Mouse (Mus musculus): ENCODE measurements at regions not wholly inside any gene's neighbourhood (a gene's known extent, or its start where the extent isn't known, plus 50 kb on each side); places are given as distances from the start of the nearest gene placed in this dataset.
A peak's percentile ranks its signal among the peaks of the same experiment; 100 is the strongest.

DNA sequence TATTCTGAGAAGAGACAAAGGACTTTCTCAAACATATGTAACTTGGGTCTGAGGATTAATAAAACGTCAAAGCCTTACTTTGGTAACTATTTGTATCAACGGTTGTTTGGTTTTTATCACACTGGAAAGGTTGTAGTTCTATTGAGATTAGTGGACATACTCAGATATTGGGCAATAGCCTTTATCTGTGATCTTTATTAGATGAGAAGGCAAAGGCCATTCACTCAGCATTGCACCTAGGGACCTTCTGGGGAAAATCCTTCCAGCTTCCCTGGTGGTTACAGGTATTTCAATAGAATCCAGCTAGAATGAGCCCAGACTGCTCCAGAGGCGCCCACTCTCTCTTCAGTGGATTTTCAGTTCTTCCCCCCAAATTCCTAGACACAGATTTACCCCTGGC lies 89.6 kb upstream of the Ednrb start:
- no peak overlapping the region for H3K27ac ChIP-seq
- H3K9me3 ChIP-seq (replicated peaks): no peaks in the 10 kb centered on the region
- no peaks in the 10 kb centered on the region for H3K4me1 ChIP-seq
- no peaks in the 10 kb centered on the region for H3K27me3 ChIP-seq (ENCODE audit: low read depth, poor library complexity, severe bottlenecking)
- H3K36me3 ChIP-seq: no peaks in the 10 kb centered on the region
- no peak overlapping the region for H3K4me3 ChIP-seq
- DNase-seq (ENCODE audit: low spot score): no peak
- 94% methylated on average over 3 of the region's 3 CpGs for WGBS

DNA sequence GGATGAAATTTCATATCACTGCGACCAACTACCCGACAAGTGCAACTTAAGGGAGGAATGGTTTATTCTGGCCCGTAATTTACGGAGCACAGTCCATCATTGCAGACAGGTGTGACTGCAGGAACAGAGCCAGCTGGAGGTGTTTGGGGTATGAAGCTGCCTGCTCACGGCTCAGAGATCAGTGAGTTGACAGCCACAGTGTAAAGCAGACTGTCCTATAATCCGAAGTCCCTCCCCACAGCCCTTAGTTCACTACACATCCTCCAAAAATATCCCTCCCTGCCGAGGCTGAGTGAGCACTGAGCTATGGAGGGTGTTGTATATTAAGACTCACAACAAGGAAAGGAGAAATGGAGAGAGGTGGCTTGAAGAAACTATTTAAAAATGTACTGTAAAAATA lies 88.0 kb upstream of the Ednrb start:
- H3K4me1 ChIP-seq: no peaks in the 10 kb centered on the region
- no peaks in the 10 kb centered on the region for H3K27me3 ChIP-seq (ENCODE audit: low read depth, poor library complexity, severe bottlenecking)
- H3K36me3 ChIP-seq: no peaks in the 10 kb centered on the region
- no peak for DNase-seq (ENCODE audit: low spot score)
- WGBS: 82% methylated on average over 7 of the region's 7 CpGs
- no peak overlapping the region for H3K4me3 ChIP-seq
- no peaks in the 10 kb centered on the region for H3K9me3 ChIP-seq (replicated peaks)
- H3K27ac ChIP-seq: no peak overlapping the region

DNA sequence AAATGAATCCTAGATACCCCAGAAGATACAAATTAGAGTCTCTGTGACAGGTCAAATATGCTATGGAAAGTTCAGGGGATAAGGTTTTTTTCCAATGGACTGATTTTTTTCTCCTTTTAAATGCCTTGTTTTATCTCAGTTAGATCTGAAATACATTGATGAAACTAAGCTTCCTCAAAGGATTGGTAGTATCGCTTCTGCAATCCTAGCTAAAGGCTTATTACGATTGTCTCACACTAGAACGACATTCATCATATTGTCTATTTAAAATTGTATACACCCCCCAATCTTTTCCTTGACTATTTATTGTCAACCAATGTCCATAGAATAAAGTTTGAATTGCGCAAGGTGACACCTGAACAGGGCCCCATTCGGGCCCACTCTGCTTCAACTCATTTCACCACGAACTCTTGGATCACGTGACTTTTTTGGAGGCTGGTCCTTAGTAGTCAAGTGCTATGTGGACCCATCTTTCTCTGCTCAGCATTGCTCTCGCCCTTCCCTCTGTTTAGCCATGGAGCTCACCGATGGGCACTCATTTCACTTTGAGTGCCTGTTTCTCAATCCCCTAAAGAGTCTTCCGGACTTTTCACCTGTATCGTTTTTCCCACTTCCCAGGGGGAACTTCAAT lies 85.6 kb upstream of the Ednrb start:
- no peaks in the 10 kb centered on the region for H3K9me3 ChIP-seq (replicated peaks)
- no peaks in the 10 kb centered on the region for H3K27me3 ChIP-seq (ENCODE audit: low read depth, poor library complexity, severe bottlenecking)
- 94% methylated on average over 11 of the region's 11 CpGs for WGBS
- no peak overlapping the region for H3K4me3 ChIP-seq
- H3K36me3 ChIP-seq: no peaks in the 10 kb centered on the region
- no peak for DNase-seq (ENCODE audit: low spot score)
- H3K27ac ChIP-seq: no peak overlapping the region
- H3K4me1 ChIP-seq: no peaks in the 10 kb centered on the region

DNA sequence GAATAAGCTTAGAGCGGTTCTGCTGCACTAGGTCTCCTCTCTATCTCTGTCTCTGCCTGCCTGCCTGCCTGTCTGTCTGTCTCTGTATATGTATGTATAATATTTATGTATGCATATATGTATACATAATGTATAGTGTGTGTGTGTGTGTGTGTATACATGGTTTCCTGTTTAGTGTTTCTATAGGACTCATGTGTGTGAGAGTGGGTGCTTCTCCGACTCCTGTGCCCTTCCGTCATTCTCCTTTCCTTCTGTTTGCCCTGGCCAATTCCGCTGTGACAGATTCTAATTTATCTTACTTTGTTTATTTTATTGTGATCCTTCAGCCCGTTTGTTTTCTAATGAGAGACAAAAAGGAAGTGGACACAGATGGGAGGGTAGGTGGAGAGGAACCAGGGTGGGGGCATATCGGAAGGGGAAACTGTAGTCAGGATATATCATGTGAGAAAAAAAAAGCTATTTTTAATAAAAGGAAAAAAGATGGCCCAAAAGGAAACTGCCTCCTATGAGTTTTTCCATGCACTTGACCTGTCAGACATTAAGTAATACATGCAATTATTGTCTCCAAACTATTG lies 85.0 kb upstream of the Ednrb start:
- 77% methylated on average over 6 of the region's 6 CpGs for whole genome bisulfite sequencing
- Histone ChIP-seq H3K27me3 (ENCODE audit: low read depth, poor library complexity, severe bottlenecking) (no peaks in the 10 kb centered on the region), H3K27ac (no peak overlapping the region), H3K4me1 (no peaks in the 10 kb centered on the region), H3K36me3 (no peaks in the 10 kb centered on the region), H3K9me3 (replicated peaks) (no peaks in the 10 kb centered on the region), H3K4me3 (no peak overlapping the region)
- DNase-seq (ENCODE audit: low spot score): no peak

DNA sequence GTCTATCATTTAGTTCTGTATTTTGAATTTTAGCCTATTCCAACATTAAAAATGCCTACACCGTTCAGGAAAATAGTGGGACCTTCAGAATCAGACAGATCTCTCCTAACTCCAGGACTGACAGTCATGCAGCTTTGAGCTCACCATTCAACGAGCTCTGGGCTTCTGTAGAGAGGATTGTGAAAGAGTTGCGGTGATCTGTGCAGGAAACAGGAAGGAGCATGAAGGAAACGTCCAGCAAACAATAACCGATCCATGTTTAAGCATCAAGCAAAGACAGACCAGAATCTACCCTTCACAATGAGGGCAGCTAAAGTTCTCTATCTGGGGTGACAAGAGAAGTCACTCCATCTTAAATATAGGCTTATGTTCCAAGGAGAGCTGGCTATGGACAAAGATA lies 76.0 kb upstream of the Ednrb start:
- no peak overlapping the region for H3K4me3 ChIP-seq
- no peaks in the 10 kb centered on the region for H3K36me3 ChIP-seq
- H3K9me3 ChIP-seq (replicated peaks): no peaks in the 10 kb centered on the region
- no peak overlapping the region for H3K27ac ChIP-seq
- 83% methylated on average over 5 of the region's 5 CpGs for WGBS
- no peaks in the 10 kb centered on the region for H3K4me1 ChIP-seq
- DNase-seq (ENCODE audit: low spot score): no peak
- no peaks in the 10 kb centered on the region for H3K27me3 ChIP-seq (ENCODE audit: low read depth, poor library complexity, severe bottlenecking)

DNA sequence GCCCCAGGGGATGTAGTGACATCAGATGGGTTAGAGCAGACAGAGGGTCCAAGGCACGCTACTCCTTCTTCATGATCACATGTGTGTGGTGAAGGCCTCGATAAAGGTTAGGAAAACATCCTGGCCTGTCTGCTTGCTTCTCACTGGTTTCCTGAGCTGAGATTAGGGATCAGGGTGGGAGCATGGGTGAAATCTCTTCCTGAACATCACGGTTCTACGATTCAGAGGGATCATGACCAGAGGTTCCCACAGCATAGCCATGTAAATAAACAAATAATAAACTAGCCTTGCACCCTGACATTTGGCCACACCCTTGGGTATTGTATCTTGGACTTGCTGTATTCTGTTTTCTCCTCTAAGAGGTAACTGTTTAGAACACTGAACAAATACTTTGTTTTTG lies 75.2 kb upstream of the Ednrb start:
- no peaks in the 10 kb centered on the region for H3K9me3 ChIP-seq (replicated peaks)
- DNase-seq (ENCODE audit: low spot score): no peak

DNA sequence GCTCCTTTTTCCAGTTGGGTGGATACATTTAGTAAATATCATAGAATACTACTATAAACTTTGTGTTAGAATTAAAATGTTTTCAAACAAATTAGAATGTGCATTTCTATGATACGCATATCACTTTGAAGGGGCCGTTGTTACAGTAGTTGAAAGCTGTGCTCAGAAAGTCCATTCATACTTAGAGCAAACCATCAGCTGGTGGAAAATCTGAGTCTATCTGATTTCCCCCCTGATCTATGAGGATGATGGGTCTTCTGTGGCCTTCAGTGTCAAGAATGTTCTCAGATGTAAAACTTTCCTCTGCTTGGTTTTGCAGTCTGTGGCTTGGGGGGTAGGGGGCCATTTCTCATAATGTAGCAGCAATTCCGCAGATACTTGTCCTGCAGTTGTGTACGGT lies 69.3 kb upstream of the Ednrb start:
- Histone ChIP-seq H3K27ac (no peak overlapping the region), H3K9me3 (replicated peaks) (no peaks in the 10 kb centered on the region), H3K27me3 (ENCODE audit: low read depth, poor library complexity, severe bottlenecking) (no peaks in the 10 kb centered on the region), H3K4me3 (no peak overlapping the region), H3K4me1 (no peaks in the 10 kb centered on the region), H3K36me3 (no peaks in the 10 kb centered on the region)
- WGBS: 95% methylated on average over 4 of the region's 4 CpGs
- no peak for DNase-seq (ENCODE audit: low spot score)

More for the DNA sequence above, 75.2 kb upstream of the Ednrb start:
- H3K36me3 ChIP-seq: no peaks in the 10 kb centered on the region
- no peak overlapping the region for H3K27ac ChIP-seq
- no peaks in the 10 kb centered on the region for H3K27me3 ChIP-seq (ENCODE audit: low read depth, poor library complexity, severe bottlenecking)
- no peak overlapping the region for H3K4me3 ChIP-seq
- H3K4me1 ChIP-seq: no peaks in the 10 kb centered on the region
- WGBS: 81% methylated on average over 4 of the region's 4 CpGs

DNA sequence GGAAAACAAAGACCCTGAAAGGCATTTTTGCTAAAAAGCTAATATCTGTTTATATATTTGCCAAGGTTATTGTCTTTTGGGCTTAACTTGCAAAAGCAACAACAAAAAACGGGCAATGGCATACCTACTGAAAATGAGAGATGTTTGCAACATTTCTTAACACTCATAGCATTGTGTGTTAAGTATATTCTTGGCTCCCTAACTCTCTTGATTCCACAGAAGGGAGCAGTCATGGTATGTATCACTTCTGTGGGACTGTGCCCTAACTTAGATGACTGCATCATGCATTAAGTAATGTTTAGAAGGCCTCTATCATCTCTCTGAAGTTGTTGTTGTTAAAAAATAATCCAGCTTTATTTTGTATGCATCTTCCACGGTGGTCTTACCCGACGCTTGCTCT lies 67.5 kb upstream of the Ednrb start:
- Histone ChIP-seq H3K4me3 (no peak overlapping the region), H3K9me3 (replicated peaks) (no peaks in the 10 kb centered on the region), H3K4me1 (no peaks in the 10 kb centered on the region), H3K36me3 (no peaks in the 10 kb centered on the region), H3K27ac (no peak overlapping the region), H3K27me3 (ENCODE audit: low read depth, poor library complexity, severe bottlenecking) (no peaks in the 10 kb centered on the region)
- 89% methylated on average over 4 of the region's 4 CpGs for WGBS
- DNase-seq (ENCODE audit: low spot score): no peak

DNA sequence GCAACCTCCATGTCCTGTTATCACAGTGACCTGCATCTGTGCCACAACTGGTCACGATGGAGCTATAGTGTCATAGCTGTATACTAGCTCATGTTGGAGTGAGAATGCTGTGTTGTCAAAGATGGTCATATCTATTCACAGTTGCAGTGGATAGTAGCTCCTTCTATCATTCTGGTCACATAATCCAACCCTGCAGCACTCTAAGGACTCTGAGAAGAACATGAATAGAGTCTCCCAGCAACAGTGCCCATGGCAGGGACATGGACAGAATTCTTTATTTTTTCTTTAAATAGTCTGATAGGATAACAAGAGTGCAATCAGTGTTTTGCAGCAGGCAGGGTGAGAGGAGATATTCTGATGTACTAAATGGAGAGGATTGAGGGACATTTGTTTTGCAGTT lies 67.1 kb upstream of the Ednrb start:
- WGBS: 93% methylated on average over 1 of the region's 1 CpGs
- no peaks in the 10 kb centered on the region for H3K27me3 ChIP-seq (ENCODE audit: low read depth, poor library complexity, severe bottlenecking)
- H3K9me3 ChIP-seq (replicated peaks): no peaks in the 10 kb centered on the region
- H3K27ac ChIP-seq: no peak overlapping the region
- H3K4me1 ChIP-seq: no peaks in the 10 kb centered on the region
- DNase-seq (ENCODE audit: low spot score): no peak
- H3K4me3 ChIP-seq: no peak overlapping the region
- no peaks in the 10 kb centered on the region for H3K36me3 ChIP-seq

DNA sequence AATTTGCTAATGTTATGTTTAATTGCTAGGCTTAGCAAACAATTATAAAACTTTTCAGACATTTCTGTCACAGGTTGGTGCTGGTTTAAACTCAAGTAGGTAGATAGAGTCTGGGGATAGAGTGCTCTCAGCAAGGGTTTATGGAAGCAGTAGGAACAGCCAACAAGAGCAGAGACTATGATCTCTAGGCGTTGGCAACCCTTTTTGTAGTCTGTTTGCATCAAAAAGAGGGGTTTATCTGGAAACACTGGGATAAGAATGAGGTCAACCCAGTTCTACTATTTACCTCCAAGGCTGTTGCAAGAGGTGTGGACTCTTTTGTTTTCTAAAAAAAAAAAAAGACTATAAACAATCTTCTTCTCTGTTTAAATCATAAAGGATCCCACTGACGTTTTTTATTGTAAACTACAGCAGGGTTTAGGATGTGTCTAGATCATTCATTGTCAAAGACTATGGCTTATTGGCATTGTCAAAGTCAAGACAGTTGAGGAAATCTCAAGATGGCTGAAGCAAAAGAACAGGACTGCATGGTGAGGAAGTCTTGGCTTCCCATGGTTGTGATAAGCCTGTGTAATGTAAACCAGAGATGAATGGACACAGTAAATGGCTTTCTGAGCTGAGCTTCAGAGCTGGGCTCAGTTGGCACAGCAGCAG lies 62.3 kb upstream of the Ednrb start:
- no peak overlapping the region for H3K27ac ChIP-seq
- H3K36me3 ChIP-seq: no peaks in the 10 kb centered on the region
- no peaks in the 10 kb centered on the region for H3K4me1 ChIP-seq
- H3K4me3 ChIP-seq: no peak overlapping the region
- no peaks in the 10 kb centered on the region for H3K9me3 ChIP-seq (replicated peaks)
- 54% methylated on average over 2 of the region's 2 CpGs for WGBS
- DNase-seq (ENCODE audit: low spot score): no peak
- H3K27me3 ChIP-seq (ENCODE audit: low read depth, poor library complexity, severe bottlenecking): no peaks in the 10 kb centered on the region

DNA sequence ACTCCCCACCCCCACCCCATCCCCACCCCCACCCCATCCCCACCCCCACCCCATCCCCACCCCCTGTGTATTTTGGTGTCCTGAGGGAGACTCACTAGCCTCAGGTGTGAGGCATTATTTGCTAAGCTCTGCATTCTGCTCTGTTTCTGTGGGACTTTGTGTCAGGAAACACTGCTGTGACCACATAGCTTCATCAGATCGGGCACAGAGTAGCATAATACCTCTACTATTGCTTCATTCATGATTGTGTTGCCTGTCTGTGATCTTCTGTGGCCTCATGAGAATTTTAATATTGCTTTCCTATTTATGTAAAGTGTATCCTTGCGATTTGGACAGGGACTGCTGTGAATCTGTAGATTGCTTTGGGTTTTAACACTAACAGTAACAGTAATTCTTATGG lies 56.6 kb upstream of the Ednrb start:
- Histone ChIP-seq H3K4me1 (peaks cover 12% of the 10 kb centered on the region; the same call in 1 of the 2 replicates), H3K27ac (no peak overlapping the region), H3K4me3 (no peak overlapping the region), H3K27me3 (ENCODE audit: low read depth, poor library complexity, severe bottlenecking) (no peaks in the 10 kb centered on the region), H3K36me3 (no peaks in the 10 kb centered on the region), H3K9me3 (replicated peaks) (no peaks in the 10 kb centered on the region)
- 83% methylated on average over 2 of the region's 2 CpGs for WGBS
- no peak for DNase-seq (ENCODE audit: low spot score)

DNA sequence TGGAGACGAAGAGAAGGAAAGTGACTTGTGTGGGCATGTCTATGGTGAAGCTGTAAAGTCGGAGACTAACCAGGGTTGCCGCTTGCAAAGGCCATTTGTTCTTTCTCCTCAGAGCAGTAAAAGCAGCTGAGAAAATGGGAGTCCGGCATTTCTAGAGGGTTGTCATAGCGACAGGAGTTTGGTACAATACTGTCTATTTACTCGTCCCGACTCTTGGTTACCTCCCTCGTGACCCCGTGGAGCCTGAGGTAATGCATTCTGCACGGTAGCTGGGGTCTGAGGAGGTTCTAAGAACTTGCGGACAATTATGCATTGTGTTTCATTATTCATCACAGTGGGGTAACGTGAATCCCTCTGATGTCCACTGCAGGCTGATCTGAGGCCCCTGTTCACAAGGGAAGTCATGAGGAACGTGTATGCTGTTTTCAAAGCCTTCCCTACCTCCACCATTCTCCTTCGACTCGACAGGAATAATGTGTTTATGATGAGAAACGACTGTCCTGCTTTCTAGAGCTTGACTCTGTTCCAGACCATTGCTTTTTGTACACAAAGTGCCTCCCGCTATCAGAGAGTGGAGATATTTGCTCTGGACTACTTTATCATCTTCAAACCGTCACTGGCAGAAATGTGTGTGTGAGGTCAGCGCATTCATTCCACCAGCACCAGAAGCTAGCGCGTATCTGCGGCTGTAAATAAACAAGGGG lies 55.1 kb upstream of the Ednrb start:
- peak overlapping the region; percentile 44 for H3K4me3 ChIP-seq
- H3K27me3 ChIP-seq (ENCODE audit: low read depth, poor library complexity, severe bottlenecking): no peaks in the 10 kb centered on the region
- H3K9me3 ChIP-seq (replicated peaks): no peaks in the 10 kb centered on the region
- no peak overlapping the region for H3K27ac ChIP-seq
- 26% methylated on average over 22 of the region's 22 CpGs for WGBS
- H3K4me1 ChIP-seq: peaks cover 12% of the 10 kb centered on the region; the same call in 1 of the 2 replicates
- H3K36me3 ChIP-seq: no peaks in the 10 kb centered on the region
- DNase-seq (ENCODE audit: low spot score): peak; percentile 42

DNA sequence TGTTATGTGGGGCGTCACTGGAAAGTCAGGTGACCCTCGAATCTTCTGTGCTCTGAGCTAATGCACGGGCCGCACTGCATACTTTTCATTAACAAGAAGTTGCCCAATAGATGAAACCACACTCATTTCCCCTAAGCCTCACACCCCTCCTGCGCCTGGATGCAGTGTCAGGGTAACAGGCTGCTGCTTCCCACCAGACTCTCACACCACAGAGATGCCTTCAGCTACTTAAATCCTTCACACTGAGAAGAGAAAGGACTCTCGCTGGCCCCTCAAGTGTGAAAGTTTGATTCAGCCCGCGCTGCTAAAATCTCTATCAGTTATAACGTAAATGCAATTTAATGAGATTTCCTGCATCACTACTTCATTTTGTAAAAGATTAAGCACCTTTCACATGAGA lies 54.5 kb upstream of the Ednrb start:
- DNase-seq (ENCODE audit: low spot score): peak; percentile 44
- 30% methylated on average over 9 of the region's 9 CpGs for WGBS
- Histone ChIP-seq H3K4me3 (peak overlapping the region; percentile 44), H3K9me3 (replicated peaks) (no peaks in the 10 kb centered on the region), H3K36me3 (no peaks in the 10 kb centered on the region), H3K27ac (no peak overlapping the region), H3K4me1 (peaks cover 12% of the 10 kb centered on the region; the same call in 1 of the 2 replicates), H3K27me3 (ENCODE audit: low read depth, poor library complexity, severe bottlenecking) (no peaks in the 10 kb centered on the region)

Data from limb, embryonic 10.5 days (tissue).